In the genomic region with DNA sequence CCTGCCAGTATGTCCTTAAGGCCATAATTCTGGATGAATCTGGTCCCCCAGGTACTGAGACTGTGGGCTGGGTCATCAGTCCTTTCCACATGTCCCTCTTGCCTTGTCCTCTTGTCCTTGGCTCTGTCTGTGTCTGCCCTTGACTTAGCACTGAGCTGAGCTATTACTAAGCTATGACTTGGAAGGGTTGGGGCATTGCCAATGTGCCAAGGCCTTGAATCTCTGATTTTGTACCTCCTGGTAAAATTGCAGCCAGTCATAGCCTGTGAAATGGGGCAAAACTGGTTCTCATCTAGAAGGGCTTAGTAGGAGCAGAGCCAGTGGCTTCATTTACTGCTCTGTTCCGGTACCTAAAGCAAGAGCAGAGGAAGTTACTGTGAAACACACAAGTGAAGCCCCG, we compare ENCODE assay signal across 30 mouse cellular contexts. TPM values are rescaled to one million over a fixed set of nuclear protein-coding genes. Genes with fewer than 3 reads are reported as not detected.
DNase-seq lines count a peak whose midpoint lies in the region; ATAC-seq lines count a peak whose summit lies in the region.
"Had no signal": no experiment of that assay in that cellular context is flagged by ENCODE, and none has a peak within 500 bp of the region (broad histone marks: within the 10 kb centered on the region; RNA-seq: fewer than 3 reads in every experiment).

No protein-coding gene starts in this region.

- peak; percentile 37 for DNase-seq in ovary, adult 18-20 months (ENCODE audit: low spot score)
- DNase-seq in ovary, postnatal 10 days (ENCODE audit: low spot score) = no peak
- DNase-seq in adrenal gland, adult 8-10 months = peak; percentile 89
- DNase-seq in adrenal gland, postnatal 25 days = peak; percentile 80
- no peak for DNase-seq in gastrocnemius, adult 18-20 months (ENCODE audit: low spot score)
- no peak for DNase-seq in kidney, adult 11 months
- DNase-seq: B cell, adult 2 months; cerebellum, adult 11-12 months; cerebellum, adult 8-10 months; cerebellum, postnatal 10 days; cerebellum, postnatal 36 days; gastrocnemius, adult 2 months; gastrocnemius, postnatal 14 days; heart, adult 11 months; heart, postnatal 10 days; heart, postnatal 36 days had no signal

- H3K4me1 ChIP-seq in heart, embryonic 12.5 days (replicated peaks) = no peaks in the 10 kb centered on the region
- H3K4me1 ChIP-seq: forebrain, embryonic 10.5 days; forebrain, embryonic 13.5 days; heart, embryonic 15.5 days; hindbrain, embryonic 10.5 days; hindbrain, embryonic 13.5 days had no signal

- H3K9ac ChIP-seq in heart, embryonic 12.5 days = no peak overlapping the region
- H3K9ac ChIP-seq: forebrain, embryonic 13.5 days; heart, embryonic 15.5 days; hindbrain, embryonic 13.5 days had no signal

- no peak overlapping the region for H3K27ac ChIP-seq in heart, embryonic 12.5 days (ENCODE audit: poor library complexity, severe bottlenecking)
- H3K27ac ChIP-seq: forebrain, embryonic 10.5 days; forebrain, embryonic 13.5 days; gastrocnemius, adult 2 months; heart, embryonic 15.5 days; hindbrain, embryonic 10.5 days; hindbrain, embryonic 13.5 days; hindbrain, postnatal 0 days had no signal

- H3K36me3 ChIP-seq in heart, embryonic 12.5 days = no peaks in the 10 kb centered on the region
- H3K36me3 ChIP-seq: forebrain, embryonic 10.5 days; heart, embryonic 15.5 days; hindbrain, embryonic 10.5 days; hindbrain, embryonic 13.5 days had no signal

- no peaks in the 10 kb centered on the region for H3K27me3 ChIP-seq in heart, embryonic 12.5 days (replicated peaks)
- H3K27me3 ChIP-seq: CH12.LX; forebrain, embryonic 13.5 days; heart, embryonic 15.5 days; hindbrain, embryonic 13.5 days; Patski had no signal

- H3K4me3 ChIP-seq in heart, embryonic 12.5 days = no peak overlapping the region
- H3K4me3 ChIP-seq: forebrain, embryonic 10.5 days; forebrain, embryonic 13.5 days; gastrocnemius, adult 2 months; heart, embryonic 15.5 days; hindbrain, embryonic 10.5 days; hindbrain, embryonic 13.5 days had no signal

- ATAC-seq in heart, embryonic 12.5 days (ENCODE audit: insufficient number of reproducible peaks, low FRiP score) = no peak
- ATAC-seq: forebrain, embryonic 13.5 days; forebrain, embryonic 16.5 days; hindbrain, postnatal 0 days; inflammation-experienced regulatory T-cells, adult 6 months; intestine, embryonic 16.5 days; Patski had no signal

- no peaks in the 10 kb centered on the region for H3K9me3 ChIP-seq in heart, embryonic 12.5 days (replicated peaks)
- H3K9me3 ChIP-seq: forebrain, embryonic 10.5 days; forebrain, embryonic 13.5 days; G1E; heart, embryonic 15.5 days; hindbrain, embryonic 10.5 days; hindbrain, embryonic 13.5 days had no signal

- H3K4me2 ChIP-seq in heart, embryonic 12.5 days = no peak overlapping the region
- H3K4me2 ChIP-seq: forebrain, embryonic 13.5 days; heart, embryonic 11.5 days; heart, embryonic 15.5 days; hindbrain, embryonic 13.5 days had no signal

- WGBS in heart, embryonic 12.5 days = 89% methylated on average over 2 of the region's 2 CpGs

RNA-seq across cellular contexts. Expression of a gene that starts 20.6 kb away (rescaled TPM):
- total RNA-seq in adrenal gland, adult 8-10 months (2022) = 10 to 100 TPM; 67.2 to 94.5 (median 71.2) TPM
- total RNA-seq in adrenal gland, postnatal 25 days (2021) = 74.0 and 81.1 TPM in 2 replicates
- 10 to 100 TPM; 34.9 to 45.5 TPM for total RNA-seq in gastrocnemius, adult 18-20 months (2021)
- polyA plus RNA-seq in heart, embryonic 12.5 days (2016; fragmentation: Nextera tagmentation; extraction: Ambion mirVana) = 9.5 and 11.3 TPM in 2 replicates

RNA-seq across cellular contexts. Expression of a gene that starts 21.6 kb away (rescaled TPM):
- 100 to 1,000 TPM in 1 of 4 experiments, 10 to 100 TPM in 3; 85.6 to 109 (median 86.5) TPM for total RNA-seq in adrenal gland, adult 8-10 months (2022)
- 87.6 and 101 TPM in 2 replicates for total RNA-seq in adrenal gland, postnatal 25 days (2021)
- total RNA-seq in gastrocnemius, adult 18-20 months (2021) = 10 to 100 TPM; 38.1 TPM
- polyA plus RNA-seq in heart, embryonic 12.5 days (2016; fragmentation: Nextera tagmentation; extraction: Ambion mirVana) = 113 and 119 TPM in 2 replicates

RNA-seq across cellular contexts. Expression of a gene that starts 34.3 kb away (rescaled TPM):
- total RNA-seq in adrenal gland, adult 8-10 months (2022) = 10 to 100 TPM; 11.5 to 24.2 (median 20.2) TPM
- total RNA-seq in adrenal gland, postnatal 25 days (2021) = 9.6 and 15.5 TPM in 2 replicates
- total RNA-seq in gastrocnemius, adult 18-20 months (2021) = 1 to 10 TPM; 2.7 to 3.8 TPM
- 19.0 and 19.3 TPM in 2 replicates for polyA plus RNA-seq in heart, embryonic 12.5 days (2016; fragmentation: Nextera tagmentation; extraction: Ambion mirVana)

RNA-seq across cellular contexts. Expression of a gene that starts 46.9 kb away (rescaled TPM):
- 10 to 100 TPM; 20.5 to 30.3 (median 24.1) TPM for total RNA-seq in adrenal gland, adult 8-10 months (2022)
- 21.3 and 26.6 TPM in 2 replicates for total RNA-seq in adrenal gland, postnatal 25 days (2021)
- total RNA-seq in gastrocnemius, adult 18-20 months (2021) = 10 to 100 TPM; 18.3 to 20.3 TPM
- 12.5 and 13.0 TPM in 2 replicates for polyA plus RNA-seq in heart, embryonic 12.5 days (2016; fragmentation: Nextera tagmentation; extraction: Ambion mirVana)

RNA-seq across cellular contexts. Expression of a gene that starts 57.7 kb away (rescaled TPM):
- total RNA-seq in adrenal gland, adult 8-10 months (2022) = 10 to 100 TPM; 41.6 to 84.4 (median 63.1) TPM
- total RNA-seq in adrenal gland, postnatal 25 days (2021) = 49.8 and 51.3 TPM in 2 replicates
- total RNA-seq in gastrocnemius, adult 18-20 months (2021) = 10 to 100 TPM in 1 of 2 experiments, 1 to 10 TPM in 1; 8.8 to 10.5 TPM
- 58.7 and 62.8 TPM in 2 replicates for polyA plus RNA-seq in heart, embryonic 12.5 days (2016; fragmentation: Nextera tagmentation; extraction: Ambion mirVana)

Comparison
In these comparisons a context has a peak if more than half of its experiments do, and no peak if none do; other contexts are left out.
1. DNase-seq: peak in ovary, adult 18-20 months (single experiment), adrenal gland, adult 8-10 months (single experiment) and adrenal gland, postnatal 25 days (single experiment); none in ovary, postnatal 10 days (single experiment), gastrocnemius, adult 18-20 months (single experiment) and kidney, adult 11 months (single experiment).